Mouse (Mus musculus) midbrain, embryonic 11.5 days (tissue): ENCODE data around the gene Lce1a1. TPM values are rescaled to one million over a fixed set of nuclear protein-coding genes. Genes with fewer than 3 reads are reported as not detected.

Experiments
- ATAC-seq: fragments of 200-750 bp; cut with Nextera tagmentation; 2 replicates; pipeline ENCODE4 v1.8.0; 2017; ENCODE audit warnings: moderate TSS enrichment, moderate library complexity; ENCODE audit not compliant: low FRiP score
- DNase-seq: peaks from one replicate; pipeline ENCODE4 v3.0.0; 2015; ENCODE audit warnings: low spot score; ENCODE audit errors: missing footprints
- H3K27ac ChIP-seq: fragments of 300-500 bp; sonication (generic); 2 replicates; pipeline ENCODE4 v1.5.1; 2014; ENCODE audit warnings: low read depth, low read length
- H3K27me3 ChIP-seq: fragments of 300-500 bp; sonication (generic); 2 replicates; pipeline ENCODE4 v1.6.1; 2014; ENCODE audit warnings: mild to moderate bottlenecking, low read length, moderate library complexity, mixed read lengths; ENCODE audit not compliant: control insufficient read depth, insufficient read depth
- H3K36me3 ChIP-seq: fragments of 300-500 bp; sonication (generic); 2 replicates; pipeline ENCODE4 v1.6.1; 2014; ENCODE audit warnings: mild to moderate bottlenecking, low read length, moderate library complexity, mixed read lengths; ENCODE audit not compliant: control insufficient read depth, insufficient read depth
- H3K4me1 ChIP-seq: fragments of 300-500 bp; sonication (generic); 2 replicates; pipeline ENCODE4 v1.6.1; 2014; ENCODE audit warnings: low read length; ENCODE audit not compliant: control insufficient read depth, insufficient read depth
- H3K4me2 ChIP-seq: fragments of 300-500 bp; sonication (generic); 2 replicates; pipeline ENCODE4 v1.6.1; 2014; ENCODE audit warnings: mild to moderate bottlenecking, moderate library complexity
- H3K4me3 ChIP-seq: fragments of 300-500 bp; sonication (generic); 2 replicates; pipeline ENCODE4 v1.5.1; 2014; ENCODE audit warnings: low read depth, low read length
- H3K9ac ChIP-seq: fragments of 300-500 bp; sonication (generic); 2 replicates; pipeline ENCODE4 v1.6.1; 2014; ENCODE audit warnings: low read length
- H3K9me3 ChIP-seq: fragments of 300-500 bp; sonication (generic); 2 replicates; pipeline ENCODE4 v1.6.1; 2016; ENCODE audit warnings: low read length; ENCODE audit not compliant: control insufficient read depth
- WGBS: fragments of 180-500 bp; shearing (Covaris S2); extraction: QIAGEN DNeasy Blood & Tissue Kit; methylation state at CpG from one replicate; pipeline ENCODE4 v1.1.7; 2014; 5-methylcytosine and 5-hydroxymethylcytosine counted together
- polyA plus RNA-seq: library from polyadenylated mRNA; unstranded; fragments of >200 nt; fragmentation: Nextera tagmentation; extraction: Ambion mirVana; gene quantifications from 2 replicates; pipeline ENCODE4 v1.2.1, GENCODE M21; 2014

Gene Lce1a1
- polyA plus RNA-seq, 1 experiment from 2014 or later = not detected

GRCm38 (mm10) chr3:92637745-92638652, 10.1 kb downstream of the Lce1a1 start:
- ATAC-seq (no peak), DNase-seq (no peak)
- no peak overlapping the region for H3K9ac ChIP-seq
- no peak overlapping the region for H3K4me3 ChIP-seq
- no peaks in the 10 kb centered on the region for H3K4me1 ChIP-seq
- H3K9me3 ChIP-seq = no peaks in the 10 kb centered on the region
- H3K27ac ChIP-seq = no peak overlapping the region
- no peak overlapping the region for H3K4me2 ChIP-seq
- no peaks in the 10 kb centered on the region for H3K36me3 ChIP-seq
- no peaks in the 10 kb centered on the region for H3K27me3 ChIP-seq
- 78% methylated on average over 1 of the region's 1 CpGs for WGBS

DNA sequence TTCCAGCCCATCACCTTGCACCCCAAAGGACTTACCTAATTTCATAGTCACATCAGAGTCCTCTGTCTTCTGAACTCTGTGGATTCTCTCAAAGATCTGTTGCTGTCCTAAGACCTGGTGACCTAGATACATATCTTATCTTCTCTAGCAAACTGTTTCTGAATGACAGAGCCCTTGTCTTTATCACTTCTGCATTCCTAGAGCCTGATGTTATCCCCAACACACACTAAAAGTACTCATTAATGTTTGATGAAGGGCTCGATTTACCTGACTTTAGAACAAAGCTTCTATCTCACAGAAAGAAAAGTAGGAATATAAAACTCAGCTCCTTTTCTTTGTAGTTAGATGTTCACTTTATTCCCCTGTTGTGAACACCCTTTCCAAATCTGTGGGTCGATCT, 26.5 kb downstream of the Lce1a1 start, which contains the start of gene Lce6a:
Gene Lce6a (minus strand): TSS at position 101 of the 400 bp plus-strand sequence.
- no peaks in the 10 kb centered on the region for H3K27me3 ChIP-seq
- H3K4me1 ChIP-seq = no peaks in the 10 kb centered on the region
- no peak within 1 kb of the TSS for H3K9ac ChIP-seq
- H3K9me3 ChIP-seq = no peaks in the 10 kb centered on the region
- no peak within 1 kb of the TSS for H3K4me2 ChIP-seq
- H3K27ac ChIP-seq = no peak within 1 kb of the TSS
- H3K4me3 ChIP-seq = no peak within 1 kb of the TSS
- 86% methylated on average over 2 of the region's 2 CpGs for WGBS
- DNase-seq (no peak), ATAC-seq (no peak)
- no peaks in the 10 kb centered on the region for H3K36me3 ChIP-seq

- Histone ChIP-seq H3K27me3 (no peaks in the 10 kb centered on the region), H3K4me1 (no peaks in the 10 kb centered on the region), H3K27ac (no peak overlapping the region), H3K9me3 (no peaks in the 10 kb centered on the region), H3K36me3 (no peaks in the 10 kb centered on the region), H3K4me3 (no peak overlapping the region), H3K9ac (no peak overlapping the region), H3K4me2 (no peak overlapping the region)
- DNase-seq = no peak
- 59% methylated on average over 1 of the region's 1 CpGs for WGBS
- no peak for ATAC-seq
Measured at GRCm38 (mm10) chr3:92609804-92610203, 38.3 kb downstream of the Lce1a1 start.

- DNase-seq = no peak
- Histone ChIP-seq H3K9me3 (no peaks in the 10 kb centered on the region), H3K27ac (no peak within 1 kb of the TSS), H3K4me1 (no peaks in the 10 kb centered on the region), H3K4me2 (no peak within 1 kb of the TSS), H3K27me3 (no peaks in the 10 kb centered on the region), H3K4me3 (no peak within 1 kb of the TSS), H3K36me3 (no peaks in the 10 kb centered on the region), H3K9ac (no peak within 1 kb of the TSS)
- ATAC-seq = no peak
Measured at GRCm38 (mm10) chr3:92607392-92607791, 40.7 kb downstream of the Lce1a1 start, which contains the start of gene 2210017I01Rik. 2210017I01Rik (minus strand) TSS chr3:92607492.

DNA sequence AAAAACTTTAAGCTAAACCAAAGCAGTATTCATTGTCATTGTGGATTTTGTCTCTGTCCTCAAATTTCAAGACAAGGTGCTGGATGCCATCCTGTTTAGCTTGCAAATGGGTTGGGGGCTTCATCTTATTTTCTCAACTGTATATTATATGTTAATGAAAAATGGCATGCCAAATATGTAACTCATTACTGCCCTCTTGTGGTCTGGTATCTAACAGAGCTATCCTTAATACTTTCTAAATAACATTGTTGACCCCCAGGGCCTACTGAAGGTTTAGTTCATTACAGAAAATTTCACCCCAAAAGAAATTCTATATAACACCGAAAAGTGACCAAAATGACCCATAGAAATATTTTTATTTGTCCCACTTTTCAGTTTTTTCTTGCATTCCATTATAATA, 45.9 kb downstream of the Lce1a1 start:
- H3K4me2 ChIP-seq = no peak overlapping the region
- H3K4me3 ChIP-seq = no peak overlapping the region
- H3K27ac ChIP-seq = no peak overlapping the region
- H3K27me3 ChIP-seq = no peaks in the 10 kb centered on the region
- no peaks in the 10 kb centered on the region for H3K4me1 ChIP-seq
- WGBS = 33% methylated on average over 1 of the region's 1 CpGs
- DNase-seq = no peak
- H3K9ac ChIP-seq = no peak overlapping the region
- peaks cover 2% of the 10 kb centered on the region; the same call in 1 of the 2 replicates for H3K9me3 ChIP-seq
- no peak for ATAC-seq
- H3K36me3 ChIP-seq = no peaks in the 10 kb centered on the region

- ATAC-seq = no peak
- WGBS = 47% methylated on average over 1 of the region's 1 CpGs
- H3K36me3 ChIP-seq = no peaks in the 10 kb centered on the region
- H3K27me3 ChIP-seq = no peaks in the 10 kb centered on the region
- no peak overlapping the region for H3K9ac ChIP-seq
- H3K4me1 ChIP-seq = no peaks in the 10 kb centered on the region
- no peak overlapping the region for H3K4me3 ChIP-seq
- H3K27ac ChIP-seq = no peak overlapping the region
- H3K4me2 ChIP-seq = no peak overlapping the region
- no peak for DNase-seq
- H3K9me3 ChIP-seq = peaks cover 2% of the 10 kb centered on the region; the same call in 1 of the 2 replicates
Measured at GRCm38 (mm10) chr3:92600456-92600855, 47.7 kb downstream of the Lce1a1 start.

DNA sequence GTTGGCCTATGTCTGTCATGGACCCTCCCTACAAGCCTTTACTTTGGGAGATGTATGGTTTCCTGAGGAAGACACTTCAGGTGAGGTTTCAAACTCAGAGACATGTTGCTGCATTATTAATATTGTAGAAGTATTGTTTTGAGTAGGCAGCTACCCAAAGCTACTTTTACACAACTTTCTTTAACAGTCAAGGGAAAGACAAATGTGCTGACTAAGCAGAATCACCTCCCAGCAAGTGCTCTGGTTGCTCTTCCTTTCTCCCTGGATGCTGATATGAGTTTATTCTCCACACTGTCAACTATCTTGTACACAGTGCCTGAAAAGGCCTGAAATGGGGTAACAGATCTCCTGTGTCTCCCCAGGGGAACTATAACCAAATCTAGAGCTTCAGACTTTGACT, 48.1 kb downstream of the Lce1a1 start:
- H3K4me2 ChIP-seq = no peak overlapping the region
- H3K9ac ChIP-seq = no peak overlapping the region
- no peak overlapping the region for H3K4me3 ChIP-seq
- no peak overlapping the region for H3K27ac ChIP-seq
- no peaks in the 10 kb centered on the region for H3K4me1 ChIP-seq
- H3K36me3 ChIP-seq = no peaks in the 10 kb centered on the region
- H3K27me3 ChIP-seq = no peaks in the 10 kb centered on the region
- peaks cover 2% of the 10 kb centered on the region; the same call in 1 of the 2 replicates for H3K9me3 ChIP-seq
- DNase-seq (no peak), ATAC-seq (no peak)

GRCm38 (mm10) chr3:92598429-92598828, 49.7 kb downstream of the Lce1a1 start:
- DNase-seq = no peak
- no peak overlapping the region for H3K9ac ChIP-seq

More at GRCm38 (mm10) chr3:92598429-92598828, 49.7 kb downstream of the Lce1a1 start:
- Histone ChIP-seq H3K9me3 (peaks cover 2% of the 10 kb centered on the region; the same call in 1 of the 2 replicates), H3K36me3 (no peaks in the 10 kb centered on the region), H3K4me1 (no peaks in the 10 kb centered on the region), H3K27ac (no peak overlapping the region), H3K4me2 (no peak overlapping the region), H3K4me3 (no peak overlapping the region), H3K27me3 (no peaks in the 10 kb centered on the region)
- no peak for ATAC-seq
- WGBS = 88% methylated on average over 2 of the region's 2 CpGs
